Mouse (Mus musculus) C2C12 (cell line): ENCODE data around the gene 1700028P14Rik.

ENCODE experiments used
- CTCF ChIP-seq: IDR thresholded peaks from one replicate; pipeline ENCODE4 v1.5.1; 2011; ENCODE audit not compliant: control insufficient read depth, insufficient read depth, insufficient read length
- MAX ChIP-seq: IDR thresholded peaks from one replicate; pipeline ENCODE4 v1.6.1; 2011; ENCODE audit warnings: mild to moderate bottlenecking, control low read depth
- MYOG ChIP-seq: IDR thresholded peaks from one replicate; pipeline ENCODE4 v1.6.1; 2011; ENCODE audit not compliant: control insufficient read depth, insufficient read length; ENCODE audit errors: extremely low read depth
- USF1 ChIP-seq: IDR thresholded peaks from one replicate; pipeline ENCODE4 v1.6.1; 2011; ENCODE audit warnings: low read depth, mild to moderate bottlenecking, control low read depth, moderate library complexity

DNA sequence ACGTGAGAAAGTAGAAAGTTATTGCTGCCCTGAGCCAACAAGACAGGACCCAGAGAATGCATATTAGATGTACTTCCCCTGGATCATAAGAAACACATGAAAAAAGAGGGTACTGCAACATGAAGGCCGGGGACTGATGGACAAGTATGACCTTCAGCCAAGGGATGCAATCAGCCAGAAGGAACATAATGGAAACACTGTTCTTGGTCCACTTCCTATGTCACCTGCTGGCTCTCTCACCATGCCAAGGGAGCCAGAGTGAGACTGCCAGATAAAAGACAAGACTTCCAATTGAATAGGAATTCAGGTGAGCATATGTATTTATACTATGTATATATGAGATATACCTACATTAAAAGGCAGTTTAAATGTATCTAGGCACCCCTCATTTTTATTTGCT lies 99.2 kb downstream of the 1700028P14Rik start:
- TF ChIP-seq MAX: no peak
- TF ChIP-seq USF1: no peak
- TF ChIP-seq CTCF: no peak
- no peak for TF ChIP-seq MYOG
